Mouse (Mus musculus): Measurements from ENCODE around the gene Col19a1. TPM values are rescaled to one million over a fixed set of nuclear protein-coding genes. Genes with fewer than 3 reads are reported as not detected.
"Not testable (repeated sequence)": the region's sequence is repeated elsewhere in the genome, so short reads cannot be mapped to it uniquely, and the experiment has no call there.

Gene Col19a1
- not detected in 2 replicates for polyA plus RNA-seq (2012; ENCODE audit: insufficient read depth, insufficient read length, missing spikeins)

DNA sequence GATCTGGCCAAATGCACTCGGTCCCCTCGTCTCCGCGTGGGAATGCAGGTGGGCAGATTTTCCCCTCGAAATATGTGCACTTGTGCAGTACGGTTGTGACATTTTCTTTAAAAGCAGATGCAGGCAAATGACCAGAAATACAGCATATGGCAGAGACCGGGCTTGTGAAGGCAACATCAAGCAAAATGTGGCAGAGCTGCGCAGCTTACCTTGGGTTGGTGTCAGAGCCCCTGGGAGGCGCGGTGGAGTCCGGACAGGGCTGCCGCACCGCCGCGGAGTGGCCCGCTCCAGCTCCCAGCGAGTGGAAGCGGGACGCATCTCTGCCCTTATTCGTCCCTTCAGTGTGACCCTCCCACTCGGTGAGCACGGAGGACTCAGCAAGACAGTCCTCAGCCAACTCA, at the start of gene Col19a1:
Col19a1 (minus strand) TSS at position 332 of the 401 bp plus-strand sequence.
- Histone ChIP-seq H3K4me3 (ENCODE audit: insufficient read depth, low read depth, low read length) (peak within 1 kb of the TSS; percentile 45), H3K4me1 (ENCODE audit: control insufficient read depth, insufficient read depth, insufficient read length, low read length) (no peaks in the 10 kb centered on the region; the same call in 1 of the 2 replicates), H3K27ac (replicated peaks; ENCODE audit: low read depth, low read length) (no peak within 1 kb of the TSS)

DNA sequence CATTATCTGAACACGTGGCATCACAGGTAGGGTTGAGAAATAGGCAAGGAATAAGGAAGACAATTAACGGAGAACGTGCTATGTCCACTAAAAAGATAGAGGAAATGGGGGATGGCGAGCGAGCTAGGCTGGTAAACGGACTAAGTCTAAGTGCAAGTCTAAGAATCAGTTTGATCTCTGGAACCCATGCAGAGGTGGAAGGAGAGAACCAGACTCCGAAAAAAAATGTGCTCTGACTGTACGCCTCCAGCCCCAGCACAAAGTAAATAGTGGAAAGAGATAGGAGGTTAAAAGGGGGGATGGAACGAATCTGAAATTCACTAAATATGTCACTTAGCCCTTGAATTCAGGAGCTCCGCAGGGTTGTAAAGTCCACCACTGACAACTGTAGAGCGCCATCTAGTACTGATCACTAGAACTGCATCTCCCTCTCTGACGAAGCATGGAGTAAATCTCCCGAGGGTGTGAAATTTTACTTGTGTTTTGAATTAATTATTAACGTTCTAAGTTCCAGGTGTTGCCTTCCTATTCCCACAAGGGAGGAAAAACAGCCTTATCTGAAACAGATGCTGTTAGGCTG, 46.4 kb upstream of the Col19a1 start:
- H3K4me1 ChIP-seq (ENCODE audit: control insufficient read depth, insufficient read depth, insufficient read length, low read length) = no peaks in the 10 kb centered on the region
- H3K27ac ChIP-seq (replicated peaks; ENCODE audit: low read depth, low read length) = no peak overlapping the region
- no peak overlapping the region for H3K4me3 ChIP-seq (ENCODE audit: insufficient read depth, low read depth, low read length)

DNA sequence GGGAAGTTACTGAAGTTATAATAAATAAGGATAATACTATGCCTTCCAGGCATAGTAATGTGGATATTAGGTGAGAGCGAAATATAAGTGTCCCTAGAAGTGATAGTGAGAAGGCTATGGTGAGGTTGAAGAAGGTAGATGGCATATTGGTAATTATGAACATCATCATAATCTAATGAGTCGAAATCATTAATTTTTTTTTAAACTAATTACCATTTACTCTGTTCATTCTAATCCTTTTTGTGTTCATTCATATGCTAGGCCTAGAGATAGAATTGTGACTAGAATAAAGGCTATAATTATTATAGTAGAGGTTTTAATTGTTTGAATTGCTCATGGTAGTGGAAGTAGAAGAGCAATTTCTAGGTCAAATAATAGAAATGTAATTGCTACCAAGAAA, 25.3 kb upstream of the Col19a1 start:
- H3K4me3 ChIP-seq (ENCODE audit: insufficient read depth, low read depth, low read length); H3K27ac ChIP-seq (replicated peaks; ENCODE audit: low read depth, low read length); H3K4me1 ChIP-seq (ENCODE audit: control insufficient read depth, insufficient read depth, insufficient read length, low read length): not testable (repeated sequence)

DNA sequence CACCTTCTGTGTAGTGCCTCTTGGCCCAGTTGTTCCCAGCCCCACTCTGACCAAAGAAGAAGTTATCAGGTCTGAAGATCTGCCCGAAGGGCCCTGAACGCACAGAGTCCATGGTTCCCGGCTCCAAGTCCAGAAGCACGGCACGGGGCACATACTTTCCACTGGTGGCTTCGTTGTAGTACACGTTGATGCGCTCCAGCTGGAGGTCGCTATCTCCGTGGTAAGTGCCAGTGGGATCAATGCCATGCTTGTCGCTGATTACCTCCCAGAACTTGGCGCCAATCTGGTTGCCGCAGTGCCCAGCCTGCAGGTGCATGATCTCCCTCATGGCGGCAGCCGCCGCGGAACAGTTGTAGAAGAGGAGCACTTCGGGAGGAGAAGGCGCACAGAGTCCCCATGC, 7.8 kb upstream of the Col19a1 start:
- no peak overlapping the region for H3K4me3 ChIP-seq (ENCODE audit: insufficient read depth, low read depth, low read length)

DNA sequence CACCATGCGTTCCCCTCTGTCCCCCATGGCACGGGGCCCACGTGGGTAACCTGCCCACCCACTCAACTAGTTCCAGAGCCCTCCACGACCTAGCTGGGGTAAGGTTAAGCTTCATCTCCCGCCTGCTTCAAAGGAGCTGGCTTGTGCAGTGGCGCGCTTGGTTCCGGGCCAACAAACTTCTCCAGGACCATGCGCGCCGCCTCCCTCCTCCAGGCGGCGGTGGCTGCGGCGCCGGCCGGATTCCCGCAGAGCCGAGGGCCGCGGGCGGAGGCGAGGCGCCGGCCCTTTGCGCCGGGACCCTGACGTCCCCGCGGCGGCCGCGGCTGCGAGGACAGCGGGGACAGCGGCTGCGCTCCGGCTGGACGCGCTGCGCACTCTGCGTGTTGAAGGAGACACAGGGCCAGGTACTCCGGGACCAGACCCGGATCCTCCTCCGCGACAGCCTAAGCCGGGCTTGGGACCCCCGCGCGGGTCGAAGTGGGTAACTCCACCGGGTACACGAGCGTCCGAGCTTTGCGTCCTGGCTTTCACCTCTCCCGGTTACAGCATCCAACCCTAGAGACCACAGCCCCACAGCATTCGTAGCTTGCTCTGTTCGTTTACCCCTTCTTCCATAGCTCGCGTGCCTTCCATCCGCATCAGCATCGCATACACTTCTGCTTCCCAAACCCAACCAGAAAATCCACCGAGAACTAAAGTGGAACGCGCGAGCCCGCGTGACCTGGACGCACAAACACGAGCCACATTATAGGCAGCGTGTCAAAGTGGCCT, 717 bp downstream of the Col19a1 start:
- no peaks in the 10 kb centered on the region; the same call in 1 of the 2 replicates for H3K4me1 ChIP-seq (ENCODE audit: control insufficient read depth, insufficient read depth, insufficient read length, low read length)
- H3K27ac ChIP-seq (replicated peaks; ENCODE audit: low read depth, low read length) = no peak overlapping the region
- peak overlapping the region; percentile 45 for H3K4me3 ChIP-seq (ENCODE audit: insufficient read depth, low read depth, low read length)

More for the DNA sequence above, 7.8 kb upstream of the Col19a1 start:
- Histone ChIP-seq H3K4me1 (ENCODE audit: control insufficient read depth, insufficient read depth, insufficient read length, low read length) (no peaks in the 10 kb centered on the region), H3K27ac (replicated peaks; ENCODE audit: low read depth, low read length) (no peak overlapping the region)

DNA sequence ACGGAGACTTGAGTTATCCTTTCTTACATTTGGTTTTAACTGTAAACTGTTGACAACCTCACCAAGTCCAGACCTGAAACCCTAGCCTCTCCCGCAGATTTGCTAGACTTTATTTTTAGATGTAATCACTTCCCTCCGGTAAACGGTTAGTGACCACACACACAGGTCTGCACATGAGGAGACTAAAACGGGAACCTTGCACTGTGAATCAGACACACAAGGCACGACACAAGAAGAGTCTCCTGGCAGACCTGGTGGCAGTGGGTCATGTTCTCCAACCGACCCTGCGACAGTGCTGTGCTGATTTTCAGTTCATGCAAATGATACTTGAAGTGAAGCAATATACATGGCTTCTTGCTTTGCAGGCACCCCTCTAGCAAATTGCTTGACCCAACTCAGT, 14.7 kb downstream of the Col19a1 start:
- Histone ChIP-seq H3K27ac (replicated peaks; ENCODE audit: low read depth, low read length) (no peak overlapping the region), H3K4me1 (ENCODE audit: control insufficient read depth, insufficient read depth, insufficient read length, low read length) (no peaks in the 10 kb centered on the region), H3K4me3 (ENCODE audit: insufficient read depth, low read depth, low read length) (no peak overlapping the region)

- H3K4me3 ChIP-seq (ENCODE audit: insufficient read depth, low read depth, low read length) = no peak overlapping the region
- H3K27ac ChIP-seq (replicated peaks; ENCODE audit: low read depth, low read length) = no peak overlapping the region
- no peaks in the 10 kb centered on the region for H3K4me1 ChIP-seq (ENCODE audit: control insufficient read depth, insufficient read depth, insufficient read length, low read length)
These were observed 23.2 kb downstream of the Col19a1 start for GRCm38 (mm10) chr1:24564113-24564512.

- H3K4me1 ChIP-seq (ENCODE audit: control insufficient read depth, insufficient read depth, insufficient read length, low read length) = no peaks in the 10 kb centered on the region
- H3K4me3 ChIP-seq (ENCODE audit: insufficient read depth, low read depth, low read length) = peak overlapping the region; percentile 2; the same call in 1 of the 2 replicates
- H3K27ac ChIP-seq (replicated peaks; ENCODE audit: low read depth, low read length) = no peak overlapping the region
These were observed 29.3 kb downstream of the Col19a1 start for GRCm38 (mm10) chr1:24558005-24558404.

DNA sequence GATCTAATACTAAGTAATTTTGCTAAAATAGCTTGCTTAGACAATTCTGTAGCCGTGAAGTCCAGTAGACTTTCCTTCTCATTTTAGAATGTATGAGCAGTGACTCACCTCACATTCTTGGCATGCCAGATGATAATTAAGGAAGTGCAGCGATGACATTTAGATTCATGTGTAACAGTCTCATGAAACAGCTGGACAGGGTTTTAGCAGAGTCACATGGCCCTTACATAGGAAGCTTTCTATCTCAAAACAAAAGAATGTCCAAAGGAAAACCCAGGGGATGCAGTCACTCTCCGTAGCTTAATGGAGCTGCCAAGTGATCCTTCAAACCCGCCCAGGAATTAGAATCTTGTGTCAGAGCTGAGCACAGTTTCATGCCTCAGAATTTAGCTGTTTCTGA, 33.8 kb downstream of the Col19a1 start:
- H3K4me3 ChIP-seq (ENCODE audit: insufficient read depth, low read depth, low read length) = no peak overlapping the region
- H3K4me1 ChIP-seq (ENCODE audit: control insufficient read depth, insufficient read depth, insufficient read length, low read length) = no peaks in the 10 kb centered on the region
- no peak overlapping the region for H3K27ac ChIP-seq (replicated peaks; ENCODE audit: low read depth, low read length)

DNA sequence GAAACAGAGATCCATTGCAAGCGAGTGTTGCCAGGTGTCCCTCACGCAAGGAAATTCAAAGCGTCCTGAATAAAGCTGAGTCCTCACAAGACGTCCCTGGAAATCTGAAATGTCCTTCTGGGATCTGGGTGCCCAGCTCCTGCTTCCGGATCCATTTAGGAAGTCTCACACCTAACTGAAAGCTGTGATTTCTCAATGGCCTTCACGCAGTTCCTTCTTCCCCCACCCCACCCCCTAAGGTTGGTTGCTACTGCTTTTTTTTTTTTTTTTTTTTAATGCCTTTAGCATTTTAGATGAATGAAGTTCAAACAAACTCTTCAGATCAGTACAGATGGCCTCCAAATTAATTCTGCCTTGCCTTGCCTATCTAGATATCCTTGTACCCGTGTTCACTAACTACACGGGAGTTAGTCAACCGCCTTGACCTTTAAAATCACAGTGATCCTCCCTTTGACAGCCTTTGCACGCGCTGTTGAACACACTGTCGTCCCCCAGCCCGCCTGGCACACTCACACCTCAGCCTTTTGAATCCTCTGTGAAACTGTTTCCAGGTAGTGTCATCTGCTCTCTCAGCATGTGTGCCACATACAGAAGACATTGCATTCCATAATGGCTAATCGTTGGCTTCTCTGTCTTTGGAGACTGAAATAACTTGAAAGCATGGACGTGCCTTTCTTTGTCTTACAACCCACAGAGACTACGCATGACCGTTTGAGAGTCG, 36.6 kb downstream of the Col19a1 start:
- H3K4me3 ChIP-seq (ENCODE audit: insufficient read depth, low read depth, low read length) = no peak overlapping the region
- H3K27ac ChIP-seq (replicated peaks; ENCODE audit: low read depth, low read length) = no peak overlapping the region
- no peaks in the 10 kb centered on the region for H3K4me1 ChIP-seq (ENCODE audit: control insufficient read depth, insufficient read depth, insufficient read length, low read length)

DNA sequence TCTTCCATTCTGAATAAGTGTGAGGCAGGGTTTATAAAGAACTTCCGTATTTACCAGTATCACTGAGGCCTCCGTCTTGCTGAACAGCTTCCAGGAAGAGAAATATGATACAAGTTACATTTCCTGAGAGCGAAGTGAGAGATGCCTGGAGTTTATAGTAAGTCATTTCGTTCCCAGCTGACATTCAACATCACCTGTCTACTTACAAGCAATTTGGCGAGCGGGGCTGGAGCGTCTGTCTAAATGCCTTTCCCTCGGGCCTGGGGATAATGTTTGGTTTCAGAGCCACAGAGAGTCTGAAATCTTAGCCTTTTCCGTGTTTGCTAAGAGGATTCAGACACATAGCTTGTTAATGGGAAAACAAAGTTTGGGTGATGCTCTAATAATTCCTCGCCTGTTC, 37.2 kb downstream of the Col19a1 start:
- Histone ChIP-seq H3K4me3 (ENCODE audit: insufficient read depth, low read depth, low read length) (no peak overlapping the region), H3K4me1 (ENCODE audit: control insufficient read depth, insufficient read depth, insufficient read length, low read length) (no peaks in the 10 kb centered on the region)

DNA sequence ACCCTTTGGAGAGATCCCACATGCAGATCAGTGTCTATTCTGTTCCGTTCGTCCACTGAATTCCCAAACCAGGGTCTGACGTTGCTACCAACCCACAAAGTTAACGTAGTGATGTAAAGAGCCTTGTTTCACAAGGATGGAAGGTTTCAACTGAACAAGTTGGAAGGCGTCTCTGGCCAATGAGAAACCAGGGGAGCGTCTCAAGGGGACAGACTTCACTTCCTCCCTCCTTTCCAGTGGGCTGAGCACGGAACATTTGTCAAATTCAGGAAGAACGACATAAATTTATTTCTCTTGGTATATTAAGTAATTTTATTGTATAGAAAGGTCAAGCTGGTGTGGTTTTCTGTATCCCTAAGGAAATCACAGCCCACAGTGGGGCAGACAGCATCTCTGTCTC, 38.2 kb downstream of the Col19a1 start:
- H3K4me1 ChIP-seq (ENCODE audit: control insufficient read depth, insufficient read depth, insufficient read length, low read length) = no peaks in the 10 kb centered on the region
- H3K4me3 ChIP-seq (ENCODE audit: insufficient read depth, low read depth, low read length) = no peak overlapping the region
- H3K27ac ChIP-seq (replicated peaks; ENCODE audit: low read depth, low read length) = no peak overlapping the region

More for the DNA sequence above, 37.2 kb downstream of the Col19a1 start:
- H3K27ac ChIP-seq (replicated peaks; ENCODE audit: low read depth, low read length) = no peak overlapping the region

- Histone ChIP-seq H3K27ac (replicated peaks; ENCODE audit: low read depth, low read length) (no peak overlapping the region), H3K4me1 (ENCODE audit: control insufficient read depth, insufficient read depth, insufficient read length, low read length) (no peaks in the 10 kb centered on the region), H3K4me3 (ENCODE audit: insufficient read depth, low read depth, low read length) (no peak overlapping the region)
These were observed 39.7 kb downstream of the Col19a1 start for GRCm38 (mm10) chr1:24547574-24547973.

DNA sequence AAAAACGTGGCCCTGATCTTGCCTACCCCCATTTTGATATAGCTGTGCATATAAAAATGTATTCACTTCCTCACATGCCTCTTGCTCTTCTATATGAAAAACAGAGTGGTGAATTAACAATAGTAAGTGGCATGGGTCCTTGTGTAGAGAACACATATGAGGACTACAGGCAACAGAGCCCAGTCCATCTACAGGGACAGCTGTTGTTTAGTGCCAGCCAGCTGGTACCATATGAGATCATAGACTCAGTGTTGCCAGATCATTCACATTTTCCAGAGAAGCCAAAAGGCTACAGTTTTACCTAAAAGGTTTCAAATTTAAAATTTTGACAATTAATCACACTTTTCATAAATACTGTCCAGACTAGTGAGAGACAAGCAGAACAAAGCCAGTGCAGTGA, 47.4 kb downstream of the Col19a1 start:
- Histone ChIP-seq H3K4me1 (ENCODE audit: control insufficient read depth, insufficient read depth, insufficient read length, low read length) (no peaks in the 10 kb centered on the region), H3K27ac (replicated peaks; ENCODE audit: low read depth, low read length) (no peak overlapping the region), H3K4me3 (ENCODE audit: insufficient read depth, low read depth, low read length) (no peak overlapping the region)

DNA sequence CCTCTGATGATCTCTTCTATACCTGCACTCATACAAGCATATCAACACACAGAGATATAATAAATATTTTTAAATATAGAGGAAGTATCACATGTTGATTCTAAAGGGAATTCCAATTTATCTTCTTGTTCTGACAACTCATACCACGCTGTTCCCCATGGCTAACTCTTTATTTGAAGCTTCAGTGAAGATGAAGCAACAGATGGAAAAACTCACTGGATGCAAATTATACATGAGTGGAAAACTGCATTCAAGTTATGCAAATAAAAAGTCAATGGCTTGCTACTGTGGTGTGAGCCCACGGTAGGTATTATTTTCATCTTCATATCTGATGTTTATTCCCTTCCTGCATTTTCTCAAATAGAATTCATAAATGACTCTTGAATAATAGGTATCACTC, 60.1 kb downstream of the Col19a1 start:
- Histone ChIP-seq H3K27ac (replicated peaks; ENCODE audit: low read depth, low read length) (no peak overlapping the region), H3K4me3 (ENCODE audit: insufficient read depth, low read depth, low read length) (no peak overlapping the region), H3K4me1 (ENCODE audit: control insufficient read depth, insufficient read depth, insufficient read length, low read length) (no peaks in the 10 kb centered on the region)
